Mouse (Mus musculus): Measurements from ENCODE around the gene Rhoj.

- TF ChIP-seq CTCF (IDR thresholded peaks at IDR 0.05) = no peak
- TF ChIP-seq POLR2A (IDR thresholded peaks at IDR 0.05; ENCODE audit: insufficient read depth, low read depth, low read length) = no peak
- TF ChIP-seq EP300 (IDR thresholded peaks at IDR 0.05; ENCODE audit: insufficient read depth, low read depth, low read length) = no peak
Measured at GRCm38 (mm10) chr12:75359921-75360482, 51.9 kb downstream of the Rhoj start.

All from heart, adult 2 months (tissue).